Mouse (Mus musculus) liver, embryonic 15.5 days (tissue): ENCODE data around the gene Hdac10. TPM values are rescaled to one million over a fixed set of nuclear protein-coding genes. Genes with fewer than 3 reads are reported as not detected.

ENCODE experiments used
- ATAC-seq: fragments of 200-750 bp; cut with Nextera tagmentation; 2 replicates; pipeline ENCODE4 v1.8.0; 2017; ENCODE audit warnings: moderate number of reproducible peaks, mild to moderate bottlenecking, moderate library complexity; ENCODE audit not compliant: insufficient read depth
- H3K27ac ChIP-seq: fragments of 300-500 bp; sonication (generic); replicated peaks from 2 replicates; pipeline ENCODE4 v1.5.1; 2015; ENCODE audit warnings: mild to moderate bottlenecking, inconsistent platforms
- H3K27me3 ChIP-seq: fragments of 300-500 bp; sonication (generic); 2 replicates; pipeline ENCODE4 v1.6.1; 2015; ENCODE audit warnings: mild to moderate bottlenecking, inconsistent platforms
- H3K36me3 ChIP-seq: fragments of 300-500 bp; sonication (generic); replicated peaks from 2 replicates; pipeline ENCODE4 v1.6.1; 2015; ENCODE audit warnings: moderate library complexity, mild to moderate bottlenecking, inconsistent platforms
- H3K4me1 ChIP-seq: fragments of 300-500 bp; sonication (generic); replicated peaks from 2 replicates; pipeline ENCODE4 v1.6.1; 2015; ENCODE audit warnings: inconsistent platforms
- H3K4me2 ChIP-seq: fragments of 300-500 bp; sonication (generic); 2 replicates; pipeline ENCODE4 v1.6.1; 2015; ENCODE audit warnings: moderate library complexity, mild to moderate bottlenecking, inconsistent platforms
- H3K4me3 ChIP-seq: fragments of 300-500 bp; sonication (generic); replicated peaks from 2 replicates; pipeline ENCODE4 v1.5.1; 2015; ENCODE audit warnings: mild to moderate bottlenecking, inconsistent platforms
- H3K9ac ChIP-seq: fragments of 300-500 bp; sonication (generic); 2 replicates; pipeline ENCODE4 v1.6.1; 2015; ENCODE audit warnings: moderate library complexity, mild to moderate bottlenecking, inconsistent platforms
- H3K9me3 ChIP-seq: fragments of 300-500 bp; sonication (generic); replicated peaks from 2 replicates; pipeline ENCODE4 v1.6.1; 2016; ENCODE audit warnings: inconsistent platforms
- WGBS: fragments of 180-500 bp; shearing (Covaris S2); methylation state at CpG from one replicate; pipeline ENCODE4 v1.1.7; 2015; ENCODE audit warnings: mixed read lengths; ENCODE audit not compliant: insufficient replicate concordance; 5-methylcytosine and 5-hydroxymethylcytosine counted together
- polyA plus RNA-seq: library from polyadenylated mRNA; unstranded; fragments of >200 nt; fragmentation: Nextera tagmentation; extraction: Ambion mirVana; gene quantifications from 2 replicates; pipeline ENCODE4 v1.2.1, GENCODE M21; 2015

Gene Hdac10
- polyA plus RNA-seq, 1 experiment from 2014 or later, result 8.6 TPM

DNA sequence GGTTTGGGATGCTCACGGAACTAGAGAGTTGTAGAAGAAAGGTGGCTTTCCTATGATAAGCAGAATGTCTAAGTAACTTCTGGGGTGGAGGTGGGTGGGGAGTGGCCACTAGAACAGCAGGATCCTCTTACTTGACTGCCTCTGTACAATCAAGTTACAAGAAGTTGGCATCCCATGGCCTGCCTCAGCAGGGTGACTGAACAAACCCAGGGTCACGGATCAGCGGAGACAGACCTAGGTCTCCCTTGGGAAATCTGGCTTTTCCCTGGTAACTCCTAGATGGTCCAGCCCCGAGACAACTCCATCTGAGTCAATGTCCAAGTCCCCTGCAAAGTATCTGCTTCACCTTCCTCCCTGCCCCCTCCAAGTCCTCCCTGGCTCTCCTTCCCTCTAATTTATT is 19.4 kb upstream of the Hdac10 start:
- no peak for ATAC-seq

DNA sequence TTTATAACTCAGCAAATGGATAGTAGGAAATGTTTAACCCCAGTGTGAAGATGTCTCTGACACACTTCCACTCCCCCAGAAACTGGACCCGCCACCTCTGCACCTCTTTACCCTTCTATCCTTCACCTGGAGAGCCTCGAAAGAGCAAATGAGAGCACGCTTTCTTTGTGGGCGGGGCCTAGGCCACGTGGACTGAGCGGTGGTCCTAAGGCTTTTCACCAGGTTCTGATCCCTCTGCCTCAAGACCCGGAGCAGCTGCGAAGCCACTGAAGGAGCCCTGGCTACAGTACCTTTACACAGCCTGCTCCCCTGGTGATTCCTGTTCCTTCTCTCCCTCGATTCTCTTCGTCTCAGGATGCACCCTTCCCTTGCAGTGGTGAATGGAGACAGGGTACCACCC is 19.0 kb upstream of the Hdac10 start:
- H3K27ac ChIP-seq, result no peak overlapping the region
- no peak for ATAC-seq
- H3K4me3 ChIP-seq, result no peak overlapping the region
- H3K9ac ChIP-seq, result no peak overlapping the region
- no peaks in the 10 kb centered on the region for H3K9me3 ChIP-seq
- H3K4me2 ChIP-seq, result no peak overlapping the region
- no peaks in the 10 kb centered on the region for H3K36me3 ChIP-seq
- peaks cover 98% of the 10 kb centered on the region for H3K27me3 ChIP-seq
- peaks cover 19% of the 10 kb centered on the region for H3K4me1 ChIP-seq
- WGBS, result 16% methylated on average over 10 of the region's 10 CpGs

More for the DNA sequence above, 19.4 kb upstream of the Hdac10 start:
- Histone ChIP-seq H3K4me2 (no peak overlapping the region), H3K27ac (no peak overlapping the region), H3K36me3 (no peaks in the 10 kb centered on the region), H3K4me1 (peaks cover 19% of the 10 kb centered on the region), H3K27me3 (peaks cover 94% of the 10 kb centered on the region), H3K4me3 (no peak overlapping the region), H3K9me3 (no peaks in the 10 kb centered on the region), H3K9ac (no peak overlapping the region)
- 44% methylated on average over 4 of the region's 4 CpGs for WGBS

DNA sequence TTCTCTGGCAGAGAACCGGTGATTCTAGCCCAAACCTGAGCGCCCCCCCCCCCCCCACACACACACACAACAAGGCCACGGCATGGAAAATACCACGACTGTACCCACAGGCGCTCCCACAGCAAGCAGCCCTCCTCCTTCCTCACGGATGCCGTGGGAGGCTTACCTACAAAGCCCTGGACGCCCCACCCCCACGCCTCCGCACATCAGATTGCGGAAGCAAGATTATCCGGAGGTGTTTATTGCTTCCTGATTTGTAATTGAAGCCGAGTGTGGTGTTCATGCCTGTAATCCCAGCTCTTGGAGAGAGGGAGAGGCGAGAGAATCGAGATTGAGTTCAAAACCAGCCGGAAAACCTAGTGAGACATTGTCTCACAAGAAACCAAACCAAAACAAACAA is 18.5 kb upstream of the Hdac10 start:
- peaks cover 98% of the 10 kb centered on the region for H3K27me3 ChIP-seq
- peaks cover 19% of the 10 kb centered on the region for H3K4me1 ChIP-seq
- no peak overlapping the region for H3K4me3 ChIP-seq
- H3K4me2 ChIP-seq, result peak overlapping the region; percentile 23; the same call in 1 of the 2 replicates
- ATAC-seq, result no peak
- H3K9ac ChIP-seq, result no peak overlapping the region
- no peak overlapping the region for H3K27ac ChIP-seq
- H3K36me3 ChIP-seq, result no peaks in the 10 kb centered on the region
- 4% methylated on average over 16 of the region's 16 CpGs for WGBS
- no peaks in the 10 kb centered on the region for H3K9me3 ChIP-seq

DNA sequence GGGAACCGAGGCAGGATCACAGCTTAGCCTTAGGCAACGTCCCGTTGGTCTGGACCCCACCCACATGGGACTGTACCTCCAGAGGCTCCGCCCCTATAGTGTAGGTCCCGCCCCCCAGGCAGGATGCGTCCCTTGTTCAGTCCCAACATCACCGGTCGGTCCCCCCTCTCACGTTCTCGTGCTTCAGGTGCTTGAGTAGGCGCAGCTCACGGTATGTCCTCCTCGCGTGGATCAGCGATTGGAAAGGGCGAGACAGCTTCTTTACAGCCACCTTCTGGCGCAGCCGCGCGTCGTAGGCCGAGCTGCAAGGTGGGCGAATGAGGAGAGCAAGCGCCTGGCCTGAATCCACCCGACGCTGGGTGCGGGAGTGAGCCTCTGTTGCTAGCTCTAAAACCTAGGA is 18.0 kb upstream of the Hdac10 start:
- no peak overlapping the region for H3K4me3 ChIP-seq
- H3K9me3 ChIP-seq, result no peaks in the 10 kb centered on the region
- no peak overlapping the region for H3K9ac ChIP-seq

DNA sequence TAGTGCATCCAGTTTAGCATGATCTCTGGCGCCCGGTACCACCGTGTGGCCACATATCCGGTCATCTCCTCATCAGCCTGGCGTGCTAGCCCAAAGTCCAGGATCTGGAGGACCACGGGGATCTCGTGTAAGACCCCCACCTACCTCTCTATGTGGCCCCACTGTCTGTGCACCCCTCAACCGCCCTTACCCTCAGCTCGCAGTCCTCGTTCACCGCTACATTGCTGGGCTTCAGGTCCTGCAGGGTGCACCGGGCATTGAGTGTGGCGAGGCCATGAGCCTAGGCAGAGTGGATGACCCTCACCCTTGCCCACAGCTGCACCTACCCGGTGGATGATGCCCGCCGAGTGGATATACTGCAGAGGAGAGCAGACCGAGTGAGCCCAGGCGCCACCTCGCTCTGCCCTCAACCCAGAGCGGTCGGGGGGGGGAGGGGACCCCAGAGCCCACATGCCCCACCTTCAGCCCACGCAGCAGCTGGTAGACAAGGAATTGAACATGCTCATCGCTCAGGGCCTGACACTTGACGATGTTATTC is 17.4 kb upstream of the Hdac10 start:
- H3K4me3 ChIP-seq, result no peak overlapping the region
- WGBS, result 66% methylated on average over 24 of the region's 24 CpGs
- H3K27me3 ChIP-seq, result peaks cover 100% of the 10 kb centered on the region
- H3K9me3 ChIP-seq, result no peaks in the 10 kb centered on the region
- ATAC-seq, result no peak
- no peak overlapping the region for H3K9ac ChIP-seq
- H3K4me1 ChIP-seq, result peaks cover 19% of the 10 kb centered on the region
- H3K4me2 ChIP-seq, result no peak overlapping the region
- H3K36me3 ChIP-seq, result no peaks in the 10 kb centered on the region
- H3K27ac ChIP-seq, result no peak overlapping the region

More for the DNA sequence above, 18.0 kb upstream of the Hdac10 start:
- Histone ChIP-seq H3K4me1 (peaks cover 19% of the 10 kb centered on the region), H3K36me3 (no peaks in the 10 kb centered on the region), H3K27me3 (peaks cover 99% of the 10 kb centered on the region), H3K27ac (no peak overlapping the region), H3K4me2 (peak overlapping the region; percentile 23; the same call in 1 of the 2 replicates)
- 2% methylated on average over 27 of the region's 27 CpGs for WGBS
- ATAC-seq, result no peak

DNA sequence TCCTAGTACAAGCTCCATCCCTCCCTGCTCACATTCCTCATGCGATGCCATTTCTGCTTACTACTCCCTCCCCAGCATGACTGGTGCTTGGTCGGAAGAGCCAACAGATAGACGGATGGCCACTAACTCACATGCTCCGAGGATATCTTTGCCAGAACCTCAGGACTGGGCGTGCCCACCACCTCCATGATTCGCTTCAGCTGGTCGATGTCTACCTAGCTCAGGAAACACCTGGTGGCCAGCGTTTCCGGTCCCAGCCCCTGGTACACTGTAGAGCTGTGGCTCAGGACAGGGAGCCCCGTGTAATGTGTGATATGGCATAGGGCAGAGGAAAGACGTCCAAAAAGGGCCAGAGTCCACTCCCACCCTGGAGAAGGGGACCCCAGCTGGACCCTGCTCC is 16.5 kb upstream of the Hdac10 start:
- no peak overlapping the region for H3K9ac ChIP-seq

DNA sequence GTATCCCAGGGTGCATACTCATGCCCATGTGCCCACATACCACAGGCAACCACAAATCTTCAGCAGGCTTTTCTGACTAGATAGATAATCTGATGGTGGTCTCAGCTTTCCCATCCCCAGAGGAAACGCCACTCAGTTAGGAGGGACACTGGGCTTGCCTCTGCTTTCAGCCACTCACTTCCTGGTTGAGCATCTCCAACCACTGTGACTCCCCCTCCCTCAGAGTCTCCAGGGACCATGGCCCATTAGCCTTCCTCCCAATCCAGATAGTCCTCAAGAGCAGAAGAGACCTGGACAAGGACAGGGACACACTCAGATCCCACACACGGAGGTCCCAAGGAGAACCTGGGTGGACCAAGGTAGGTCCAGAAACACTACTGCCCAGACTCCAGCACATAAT is 14.6 kb upstream of the Hdac10 start:
- Histone ChIP-seq H3K4me3 (no peak overlapping the region), H3K9me3 (no peaks in the 10 kb centered on the region), H3K4me1 (peaks cover 13% of the 10 kb centered on the region), H3K27ac (no peak overlapping the region), H3K4me2 (no peak overlapping the region), H3K9ac (no peak overlapping the region), H3K27me3 (peaks cover 100% of the 10 kb centered on the region), H3K36me3 (no peaks in the 10 kb centered on the region)
- 32% methylated on average over 2 of the region's 2 CpGs for WGBS
- ATAC-seq, result no peak

More for the DNA sequence above, 16.5 kb upstream of the Hdac10 start:
- Histone ChIP-seq H3K27me3 (peaks cover 100% of the 10 kb centered on the region), H3K4me1 (peaks cover 23% of the 10 kb centered on the region), H3K27ac (no peak overlapping the region), H3K4me2 (no peak overlapping the region), H3K36me3 (no peaks in the 10 kb centered on the region), H3K4me3 (no peak overlapping the region), H3K9me3 (no peaks in the 10 kb centered on the region)
- no peak for ATAC-seq
- 54% methylated on average over 11 of the region's 11 CpGs for WGBS

DNA sequence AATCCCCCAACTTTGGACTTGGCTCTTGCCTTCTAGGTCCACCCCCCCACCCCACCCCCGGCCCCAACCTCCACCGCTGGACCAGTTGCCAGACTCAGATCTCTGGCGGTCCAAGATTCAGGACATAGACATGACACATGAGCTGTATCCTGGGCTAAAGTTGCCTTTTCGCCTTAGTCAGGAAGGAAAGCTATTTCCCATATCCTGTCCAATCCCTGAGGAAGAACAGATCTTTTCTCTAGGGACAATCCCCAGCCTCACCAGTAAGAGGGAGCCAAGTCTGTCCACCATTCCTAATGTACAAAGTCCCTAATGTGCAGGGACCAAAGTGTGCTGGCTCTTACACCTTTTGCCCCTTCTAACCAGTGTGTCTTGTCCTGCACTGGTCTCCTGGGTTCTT is 13.4 kb upstream of the Hdac10 start:
- no peak overlapping the region for H3K9ac ChIP-seq
- WGBS, result 17% methylated on average over 4 of the region's 4 CpGs
- H3K36me3 ChIP-seq, result no peaks in the 10 kb centered on the region
- H3K4me2 ChIP-seq, result no peak overlapping the region
- no peak for ATAC-seq
- no peak overlapping the region for H3K4me3 ChIP-seq
- H3K27ac ChIP-seq, result no peak overlapping the region
- H3K4me1 ChIP-seq, result peaks cover 11% of the 10 kb centered on the region
- H3K9me3 ChIP-seq, result no peaks in the 10 kb centered on the region
- peaks cover 98% of the 10 kb centered on the region for H3K27me3 ChIP-seq

DNA sequence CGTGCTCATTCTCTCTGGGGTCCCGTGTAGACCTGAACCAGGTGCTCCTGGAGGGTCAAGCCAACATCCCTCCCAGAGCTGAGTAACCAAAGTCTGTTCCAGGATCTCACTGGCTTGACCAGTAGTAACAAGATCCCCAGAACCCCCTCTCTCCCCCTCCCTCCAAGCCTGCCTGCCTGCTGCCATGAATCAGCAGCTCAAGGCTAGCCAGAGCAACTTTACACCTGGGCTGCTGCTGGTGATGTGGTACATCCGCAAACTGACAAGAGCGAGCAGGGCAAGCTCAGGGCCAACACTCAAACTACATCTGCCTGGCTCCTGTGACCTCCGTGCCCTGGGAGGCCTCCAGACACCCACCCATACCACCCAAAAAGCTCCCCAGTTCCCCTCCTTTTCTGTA is 12.9 kb upstream of the Hdac10 start:
- H3K9ac ChIP-seq, result no peak overlapping the region
- no peaks in the 10 kb centered on the region for H3K36me3 ChIP-seq
- peaks cover 98% of the 10 kb centered on the region for H3K27me3 ChIP-seq
- H3K4me3 ChIP-seq, result no peak overlapping the region
- no peaks in the 10 kb centered on the region for H3K9me3 ChIP-seq
- no peak for ATAC-seq
- peaks cover 7% of the 10 kb centered on the region; the same call in 1 of the 2 replicates for H3K4me1 ChIP-seq
- H3K27ac ChIP-seq, result no peak overlapping the region
- 27% methylated on average over 5 of the region's 5 CpGs for WGBS
- no peak overlapping the region for H3K4me2 ChIP-seq

DNA sequence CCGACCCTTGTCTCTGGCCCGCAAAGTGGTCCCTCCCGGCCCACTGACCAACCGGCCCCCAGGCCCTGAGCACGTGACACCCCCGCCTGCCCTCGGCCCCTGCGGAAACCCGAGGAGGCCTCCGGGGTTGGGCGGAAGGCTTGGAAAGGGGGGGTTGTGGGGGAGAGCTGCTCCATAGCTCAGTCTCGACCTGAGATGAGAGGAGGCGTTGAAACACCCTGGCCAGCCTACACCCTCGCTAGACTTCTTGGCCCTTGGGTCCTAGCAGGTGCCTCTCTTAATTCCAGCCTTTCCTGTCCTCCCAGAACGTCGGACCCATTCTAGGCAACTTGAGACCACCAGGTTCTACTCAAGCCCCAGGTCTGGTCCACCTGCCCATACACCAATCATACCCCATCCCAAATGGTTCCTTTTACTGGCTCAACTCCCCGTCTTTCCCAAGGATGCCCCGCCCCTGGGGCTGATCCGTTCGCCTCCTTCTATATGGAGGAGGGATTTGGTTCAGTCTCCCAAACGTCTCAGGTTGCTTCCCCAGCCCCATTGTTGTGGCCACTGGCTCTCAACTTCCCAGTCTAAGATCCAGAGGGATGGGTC is 12.3 kb upstream of the Hdac10 start, which contains the start of gene Mapk12:
Mapk12 (minus strand) TSS at position 45 of the 594 bp plus-strand sequence.
- H3K4me1 ChIP-seq, result peaks cover 5% of the 10 kb centered on the region; the same call in 1 of the 2 replicates
- WGBS, result 1% methylated on average over 21 of the region's 21 CpGs
- H3K9me3 ChIP-seq, result no peaks in the 10 kb centered on the region
- peak within 1 kb of the TSS; percentile 37 for H3K4me3 ChIP-seq
- H3K27ac ChIP-seq, result no peak within 1 kb of the TSS
- ATAC-seq, result 0 out of 2 replicates have a peak, but pooled peaks have one; percentile 9
- no peaks in the 10 kb centered on the region for H3K36me3 ChIP-seq
- H3K27me3 ChIP-seq, result peaks cover 98% of the 10 kb centered on the region
- no peak within 1 kb of the TSS for H3K9ac ChIP-seq
- peak within 1 kb of the TSS; percentile 57 for H3K4me2 ChIP-seq

DNA sequence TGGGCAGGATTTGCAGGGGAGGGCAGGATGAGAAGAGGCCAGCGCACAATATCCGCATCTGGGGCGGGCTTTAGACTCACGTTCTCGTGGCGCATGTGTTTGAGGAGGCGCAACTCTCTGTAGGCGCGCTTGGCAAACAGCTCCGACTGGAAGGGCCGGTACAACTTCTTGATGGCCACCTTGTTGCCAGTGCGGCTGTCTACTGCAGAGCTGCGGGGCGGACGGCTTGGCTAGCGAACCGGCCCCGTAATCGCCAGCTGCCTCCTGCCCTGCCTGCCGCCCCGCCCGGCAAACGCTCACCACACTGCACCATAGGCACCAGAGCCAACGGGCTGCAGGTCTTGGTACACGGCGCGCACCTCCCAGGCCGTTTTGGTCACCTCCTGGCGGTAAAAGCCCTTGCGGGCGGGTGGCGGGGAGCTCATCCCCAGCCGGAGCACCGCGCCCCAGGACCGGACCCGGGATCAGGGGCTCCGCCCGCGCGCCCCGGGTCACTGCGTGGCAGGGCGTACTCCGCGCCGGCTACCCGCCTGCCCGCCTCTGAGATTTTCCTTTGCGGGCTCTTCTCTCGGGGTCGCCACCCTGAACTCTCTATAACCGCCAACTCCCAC is 11.7 kb upstream of the Hdac10 start:
- peaks cover 5% of the 10 kb centered on the region; the same call in 1 of the 2 replicates for H3K4me1 ChIP-seq
- ATAC-seq, result peak; percentile 28; the same call in 1 of the 2 replicates
- no peaks in the 10 kb centered on the region for H3K9me3 ChIP-seq
- H3K36me3 ChIP-seq, result no peaks in the 10 kb centered on the region
- peaks cover 98% of the 10 kb centered on the region for H3K27me3 ChIP-seq
- H3K9ac ChIP-seq, result no peak overlapping the region
- H3K4me3 ChIP-seq, result peak overlapping the region; percentile 37
- H3K4me2 ChIP-seq, result peak overlapping the region; percentile 57
- 1% methylated on average over 53 of the region's 53 CpGs for WGBS
- no peak overlapping the region for H3K27ac ChIP-seq
